Mouse (Mus musculus) adrenal gland, postnatal 36 days (tissue): ENCODE measurements around the gene Akna. TPM values are rescaled to one million over a fixed set of nuclear protein-coding genes. Genes with fewer than 3 reads are reported as not detected.

Source experiments
- DNase-seq, 2 experiments: peaks; one replicate each; pipeline ENCODE4 v3.0.0; 2021; ENCODE audit warnings: mixed read lengths in 1 of 2
- total RNA-seq, 2 experiments: library from RNA; stranded (reverse); gene quantifications; 2 replicates each; pipeline ENCODE4 v1.2.3; 2021

Akna gene
- total RNA-seq, 2 experiments from 2014 or later = 2.6 to 4.3 TPM

GRCm38 (mm10) chr4:63319566-63319965, 83.6 kb downstream of the Akna start:
- peak; percentile 69 to 78 for DNase-seq

Other genes with a start within 250 kb of the Akna start
- 1 to 10 TPM in 1 of 2 experiments, not detected in 1; 1.2 TPM for gene Ambp, start 248.6 kb downstream of the Akna start, total RNA-seq
- gene Kif12, start 231.2 kb downstream of the Akna start, total RNA-seq = not detected
- 1 to 10 TPM; 6.1 to 8.3 TPM for gene Col27a1, start 189.3 kb downstream of the Akna start, total RNA-seq
- 10 to 100 TPM; 38.6 to 61.1 TPM for gene Orm1, start 58.8 kb downstream of the Akna start, total RNA-seq
- 10 to 100 TPM in 1 of 2 experiments, 1 to 10 TPM in 1; 5.4 to 10.7 TPM for gene Orm3, start 47.2 kb downstream of the Akna start, total RNA-seq
- 1 to 10 TPM; 3.9 to 7.8 TPM for gene Orm2, start 40.9 kb downstream of the Akna start, total RNA-seq
- gene Whrn, start 92.6 kb upstream of the Akna start, total RNA-seq = 10 to 100 TPM; 33.5 to 59.9 TPM
- 100 to 1,000 TPM; 186 to 187 TPM for gene Atp6v1g1, start 141.4 kb upstream of the Akna start, total RNA-seq
- 10 to 100 TPM in 1 of 2 experiments, 1 to 10 TPM in 1; 8.2 to 17.6 TPM for gene Tmem268, start 155.4 kb upstream of the Akna start, total RNA-seq
- not detected for gene Gm11213, start 201.9 kb upstream of the Akna start, total RNA-seq
- not detected for gene Tex48, start 219.1 kb upstream of the Akna start, total RNA-seq